ENCODE assay signal across 12 mouse cellular contexts in the genomic region with DNA sequence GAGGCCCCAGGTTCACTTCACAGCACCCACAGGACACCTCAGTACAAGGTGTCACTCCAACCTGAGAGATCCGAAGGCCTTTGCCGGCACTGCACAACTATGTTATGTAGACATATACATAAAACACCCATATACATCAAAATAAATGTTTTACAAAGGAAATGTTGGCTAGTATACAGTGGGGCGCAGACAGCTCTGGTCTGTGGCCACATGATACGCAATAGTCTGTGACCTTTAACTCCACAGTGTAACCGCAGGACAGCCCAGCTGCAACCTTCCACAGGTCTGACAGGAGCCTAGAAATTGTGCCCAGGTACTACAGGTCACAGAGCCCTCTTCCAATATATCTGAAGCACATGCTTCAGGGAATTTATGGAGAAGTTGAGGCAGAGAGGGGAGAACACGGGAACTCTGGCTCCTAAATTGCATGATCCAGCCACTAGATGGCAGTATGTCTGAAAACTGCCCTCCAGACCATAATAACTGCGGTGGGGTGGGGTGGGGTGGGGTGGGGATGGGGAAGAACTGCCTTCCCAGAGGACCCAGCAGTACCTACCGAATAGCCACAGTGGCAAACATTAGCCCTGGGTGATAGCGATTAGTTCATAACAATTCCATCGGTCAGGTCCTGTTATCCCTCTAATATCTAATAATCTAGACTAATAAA. TPM values are rescaled to one million over a fixed set of nuclear protein-coding genes. Genes with fewer than 3 reads are reported as not detected.
DNase-seq lines count a peak whose midpoint lies in the region; ATAC-seq and TF ChIP-seq lines count a peak whose summit lies in the region.
"Had no signal": no experiment of that assay in that cellular context is flagged by ENCODE, and none has a peak within 500 bp of the region (broad histone marks: within the 10 kb centered on the region; RNA-seq: fewer than 3 reads in every experiment).

No protein-coding gene starts in this region.

- H3K9ac ChIP-seq in liver, postnatal 0 days (replicated peaks), result no peak overlapping the region
- H3K9ac ChIP-seq: forebrain, embryonic 12.5 days; liver, embryonic 13.5 days had no signal

- peaks cover 9% of the 10 kb centered on the region for H3K4me1 ChIP-seq in cerebellum, adult 2 months (ENCODE audit: control insufficient read depth, insufficient read depth, low read length)
- peaks cover 5% of the 10 kb centered on the region; the same call in 1 of the 2 replicates for H3K4me1 ChIP-seq in liver, postnatal 0 days (ENCODE audit: insufficient read depth)
- H3K4me1 ChIP-seq: forebrain, embryonic 12.5 days had no signal

- ATAC-seq in liver, postnatal 0 days, result peak; percentile 45; the same call in 1 of the 2 replicates
- ATAC-seq: hindbrain, embryonic 16.5 days had no signal

- no peak overlapping the region for H3K27ac ChIP-seq in cerebellum, adult 2 months (ENCODE audit: insufficient read depth, low read length)
- no peak overlapping the region for H3K27ac ChIP-seq in layer of hippocampus, adult 2 months
- no peak overlapping the region for H3K27ac ChIP-seq in liver, postnatal 0 days (ENCODE audit: low read depth)
- H3K27ac ChIP-seq: forebrain, embryonic 12.5 days; liver, embryonic 13.5 days had no signal

- H3K4me2 ChIP-seq in liver, postnatal 0 days (ENCODE audit: low read depth, low read length), result no peak overlapping the region
- H3K4me2 ChIP-seq: forebrain, embryonic 12.5 days; liver, embryonic 13.5 days had no signal

- H3K9me3 ChIP-seq in liver, postnatal 0 days (ENCODE audit: low read length), result no peaks in the 10 kb centered on the region
- H3K9me3 ChIP-seq: forebrain, embryonic 12.5 days; liver, embryonic 13.5 days had no signal

- no peaks in the 10 kb centered on the region for H3K36me3 ChIP-seq in liver, postnatal 0 days (replicated peaks; ENCODE audit: insufficient read depth, low read length)
- H3K36me3 ChIP-seq: liver, embryonic 13.5 days had no signal

- no peak overlapping the region for H3K4me3 ChIP-seq in cerebellum, adult 2 months (replicated peaks; ENCODE audit: insufficient read depth, low read depth, low read length)
- H3K4me3 ChIP-seq in layer of hippocampus, adult 2 months, result no peak overlapping the region
- H3K4me3 ChIP-seq in liver, postnatal 0 days (ENCODE audit: low read depth, low read length), result no peak overlapping the region
- H3K4me3 ChIP-seq: forebrain, embryonic 12.5 days; liver, embryonic 13.5 days had no signal

- WGBS in cerebellum, adult 2 months, result 72% methylated on average over 10 of the region's 10 CpGs
- 63% methylated on average over 10 of the region's 10 CpGs for WGBS in liver, postnatal 0 days (ENCODE audit: insufficient replicate concordance)

- TF ChIP-seq EP300 in liver, postnatal 0 days (IDR thresholded peaks at IDR 0.05; ENCODE audit: low read depth), result no peak

- peak; percentile 46; the same call in 1 of the 2 replicates for TF ChIP-seq CTCF in cerebellum, adult 2 months (IDR thresholded peaks at IDR 0.05; ENCODE audit: borderline replicate concordance, insufficient read depth, low read depth, low read length)
- TF ChIP-seq CTCF in layer of hippocampus, adult 2 months (conservative IDR thresholded peaks at IDR 0.05), result peak; percentile 78
- TF ChIP-seq CTCF in liver, postnatal 0 days (IDR thresholded peaks at IDR 0.05; ENCODE audit: low read depth), result peak; percentile 62

- TF ChIP-seq POLR2A in cerebellum, adult 2 months (IDR thresholded peaks at IDR 0.05; ENCODE audit: borderline replicate concordance, insufficient read depth, low read length), result no peak

- no peaks in the 10 kb centered on the region for H3K27me3 ChIP-seq in cerebellum, adult 2 months (ENCODE audit: control insufficient read depth, insufficient read depth, low read length)
- H3K27me3 ChIP-seq in liver, postnatal 0 days (ENCODE audit: insufficient read depth, low read length), result no peaks in the 10 kb centered on the region
- H3K27me3 ChIP-seq: forebrain, embryonic 12.5 days; liver, embryonic 13.5 days had no signal

- DNase-seq in cerebellum, adult 2 months, result peak in 1 of 2 experiments; percentile 47
- DNase-seq in cerebellum, postnatal 4 days (ENCODE audit: low spot score in 2 of 2), result no peak
- no peak for DNase-seq in layer of hippocampus, adult 2 months (ENCODE audit: low spot score in 2 of 2)
- no peak for DNase-seq in layer of hippocampus, adult 8-10 months (ENCODE audit: low spot score in 2 of 2)
- DNase-seq in ES-CJ7 (ENCODE audit: low read depth, low spot score), result peak; percentile 55
- no peak for DNase-seq in liver, postnatal 0 days
- DNase-seq in adrenal gland, postnatal 4 days (ENCODE audit: low spot score in 2 of 2), result no peak
- no peak for DNase-seq in ovary, postnatal 14 days (ENCODE audit: low spot score)
- DNase-seq: liver, embryonic 13.5 days had no signal

RNA-seq across cellular contexts. Expression of gene Clstn3, which starts 16.3 kb away (rescaled TPM):
- 385 and 434 TPM in 2 replicates for polyA plus RNA-seq in cerebellum, adult 2 months (2012; rRNA removed)
- 100 to 1,000 TPM; 265 to 268 TPM for total RNA-seq in layer of hippocampus, adult 2 months (2021)
- 100 to 1,000 TPM; 249 to 296 (median 280) TPM for total RNA-seq in layer of hippocampus, adult 8-10 months (2022)
- polyA plus RNA-seq in liver, postnatal 0 days (2015; fragmentation: Nextera tagmentation; extraction: Ambion mirVana), result 1.8 TPM in 2 replicates
- total RNA-seq in adrenal gland, postnatal 4 days (2021), result 10 to 100 TPM; 33.9 to 35.3 TPM
- total RNA-seq: monocyte, adult 5-6 weeks had no signal

RNA-seq across cellular contexts. Expression of gene Pex5, which starts 33.5 kb away (rescaled TPM):
- polyA plus RNA-seq in cerebellum, adult 2 months (2012; rRNA removed), result 57.1 and 58.5 TPM in 2 replicates
- total RNA-seq in layer of hippocampus, adult 2 months (2021), result 10 to 100 TPM; 50.1 to 53.5 TPM
- 10 to 100 TPM; 47.1 to 62.7 (median 57.5) TPM for total RNA-seq in layer of hippocampus, adult 8-10 months (2022)
- polyA plus RNA-seq in liver, postnatal 0 days (2015; fragmentation: Nextera tagmentation; extraction: Ambion mirVana), result 31.6 and 32.5 TPM in 2 replicates
- 10 to 100 TPM; 82.1 to 88.3 TPM for total RNA-seq in adrenal gland, postnatal 4 days (2021)

RNA-seq across cellular contexts. Expression of gene C1rl, which starts 44.6 kb away (rescaled TPM):
- 0.20 and 0.27 TPM in 2 replicates for polyA plus RNA-seq in cerebellum, adult 2 months (2012; rRNA removed)
- under 1 TPM; 0.27 to 0.28 TPM for total RNA-seq in layer of hippocampus, adult 2 months (2021)
- total RNA-seq in layer of hippocampus, adult 8-10 months (2022), result under 1 TPM; 0.39 to 0.67 (median 0.60) TPM
- 31.1 and 36.2 TPM in 2 replicates for polyA plus RNA-seq in liver, postnatal 0 days (2015; fragmentation: Nextera tagmentation; extraction: Ambion mirVana)
- total RNA-seq in adrenal gland, postnatal 4 days (2021), result 10 to 100 TPM; 13.2 to 19.9 TPM

Comparison
In these comparisons a context has a peak if more than half of its experiments do, and no peak if none do; other contexts are left out.
1. RNA of gene Clstn3, which starts 16.3 kb away (total RNA-seq): 249 to 296 TPM in layer of hippocampus, adult 8-10 months and 265 to 268 TPM in layer of hippocampus, adult 2 months; 33.9 to 35.3 TPM in adrenal gland, postnatal 4 days; every median in the first group is over 4 times any median in the second.
2. RNA of gene C1rl, which starts 44.6 kb away (total RNA-seq): 13.2 to 19.9 TPM in adrenal gland, postnatal 4 days; 0.39 to 0.67 TPM in layer of hippocampus, adult 8-10 months and 0.27 to 0.28 TPM in layer of hippocampus, adult 2 months; every median in the first group is over 4 times any median in the second.
3. Peak in every context shown above with its lines, with median percentiles within 50 percentile points of each other: CTCF ChIP-seq.